Mouse (Mus musculus): ENCODE data around the gene Nol12. TPM values are rescaled to one million over a fixed set of nuclear protein-coding genes. Genes with fewer than 3 reads are reported as not detected.

The Nol12 gene
- total RNA-seq, 4 experiments from 2014 or later, result 24.0 to 31.2 (median 28.1) TPM

- no peak for DNase-seq (ENCODE audit: low spot score in 2 of 2)
These were observed 18.5 kb upstream of the Nol12 start for GRCm38 (mm10) chr15:78916052-78916826.

DNA sequence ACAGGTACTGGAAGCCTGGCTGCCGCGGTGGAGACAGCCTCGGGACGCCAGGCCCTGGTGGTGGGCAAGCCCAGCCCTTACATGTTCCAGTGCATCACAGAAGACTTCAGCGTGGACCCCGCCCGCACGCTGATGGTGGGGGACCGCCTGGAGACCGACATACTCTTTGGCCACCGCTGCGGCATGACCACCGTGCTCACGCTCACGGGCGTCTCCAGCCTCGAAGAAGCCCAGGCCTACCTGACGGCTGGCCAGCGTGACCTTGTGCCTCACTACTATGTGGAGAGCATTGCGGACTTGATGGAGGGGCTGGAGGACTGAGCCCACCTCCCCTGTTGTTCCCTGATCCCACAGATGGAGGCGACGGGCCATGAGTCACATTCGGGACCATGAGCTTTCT is 16.6 kb upstream of the Nol12 start:
- DNase-seq (ENCODE audit: low spot score in 2 of 2), result no peak

DNA sequence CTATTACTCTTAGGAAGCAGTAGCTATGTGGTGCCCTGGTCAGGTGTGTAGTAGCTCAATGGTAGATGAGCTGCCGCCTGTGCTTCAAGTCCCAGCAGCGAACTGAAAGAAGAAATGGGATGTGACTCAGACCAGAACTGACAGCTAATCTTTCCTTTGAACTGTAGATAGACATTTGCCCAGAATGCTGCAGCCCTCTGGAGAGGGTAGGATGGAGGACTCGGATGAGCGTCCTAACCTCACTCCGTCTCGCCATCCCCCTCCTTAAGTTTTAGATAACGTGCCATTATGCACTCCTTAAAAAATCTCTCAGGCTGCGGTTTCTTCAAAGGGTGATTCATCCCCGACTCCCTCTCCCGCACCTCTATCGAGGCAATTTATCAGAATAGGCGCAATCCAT is 14.8 kb upstream of the Nol12 start:
- no peak for DNase-seq (ENCODE audit: low spot score in 2 of 2)

- DNase-seq (ENCODE audit: low spot score in 2 of 2), result no peak
These were observed 12.0 kb upstream of the Nol12 start for GRCm38 (mm10) chr15:78922700-78923099.

DNA sequence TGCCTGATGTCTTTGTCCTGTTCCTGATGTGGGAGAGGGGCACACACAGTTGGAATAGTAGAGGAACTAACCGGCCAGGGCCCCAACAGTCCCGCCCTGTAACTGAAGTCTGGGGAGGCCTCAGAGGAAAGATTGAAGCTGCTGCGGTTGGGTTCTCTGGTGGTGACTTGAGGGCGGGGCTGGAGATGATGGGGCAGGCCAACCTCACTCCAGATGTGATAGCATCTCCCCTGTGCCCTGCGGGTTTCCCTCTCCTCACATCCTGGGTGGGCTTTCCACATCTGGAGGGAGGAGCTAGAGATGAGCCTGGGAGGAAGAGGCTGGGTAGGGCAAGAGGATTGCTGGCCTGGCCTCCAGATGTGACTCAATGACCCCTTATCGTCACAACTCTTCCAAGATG is 11.1 kb upstream of the Nol12 start:
- DNase-seq (ENCODE audit: low spot score in 2 of 2), result no peak

DNA sequence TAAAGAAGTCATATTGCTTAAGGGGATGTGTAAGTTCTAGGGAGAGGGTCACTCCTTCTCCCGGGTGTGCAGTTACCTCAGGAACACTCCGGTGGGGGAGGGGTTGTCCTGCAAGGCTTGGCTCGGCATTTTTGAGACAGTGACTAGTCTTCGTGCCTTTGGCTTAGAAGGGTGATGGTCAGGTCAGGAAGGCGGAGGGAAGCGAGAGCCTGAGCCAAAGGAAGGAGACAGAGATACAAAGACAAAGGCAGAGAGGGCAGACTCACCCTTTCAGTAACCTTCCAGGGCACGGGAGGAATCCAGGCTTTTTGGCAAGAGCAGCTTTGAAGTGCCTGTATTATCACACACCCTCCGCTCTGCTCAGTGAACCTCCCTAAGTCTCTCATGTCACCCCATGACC is 9.6 kb upstream of the Nol12 start:
- no peak for DNase-seq (ENCODE audit: low spot score in 2 of 2)

GRCm38 (mm10) chr15:78926021-78926919 is 8.5 kb upstream of the Nol12 start, which contains the start of gene Lgals1:
Lgals1 (plus strand) TSS chr15:78926725.
- DNase-seq (ENCODE audit: low spot score in 2 of 2), result peak; percentile 92 to 94

- DNase-seq (ENCODE audit: low spot score in 2 of 2), result peak; percentile 55 to 61
These were observed 7.5 kb upstream of the Nol12 start for GRCm38 (mm10) chr15:78927021-78927787.

GRCm38 (mm10) chr15:78927788-78928457 is 6.8 kb upstream of the Nol12 start:
- DNase-seq (ENCODE audit: low spot score in 2 of 2), result peak; percentile 61 to 66

DNA sequence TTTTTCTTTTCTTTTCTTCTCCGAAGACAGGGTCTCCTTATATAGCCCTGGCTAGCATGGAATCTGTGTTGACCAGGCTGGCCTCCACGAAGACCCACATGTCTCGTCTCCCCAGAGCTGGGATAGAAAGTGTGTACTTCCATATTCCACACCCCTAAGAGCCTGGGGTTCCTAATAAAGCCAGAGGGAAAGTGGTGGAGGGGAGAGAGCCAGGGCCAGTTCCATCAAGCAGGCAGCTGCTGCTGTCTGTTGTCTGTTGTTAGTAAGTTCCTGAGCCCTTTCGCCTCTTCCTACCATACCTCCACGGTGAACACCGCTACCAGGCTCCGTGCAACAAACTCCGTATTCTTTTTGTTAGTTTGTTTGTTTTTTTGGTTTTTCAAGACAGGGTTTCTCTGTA is 6.2 kb upstream of the Nol12 start:
- no peak for DNase-seq (ENCODE audit: low spot score in 2 of 2)

DNA sequence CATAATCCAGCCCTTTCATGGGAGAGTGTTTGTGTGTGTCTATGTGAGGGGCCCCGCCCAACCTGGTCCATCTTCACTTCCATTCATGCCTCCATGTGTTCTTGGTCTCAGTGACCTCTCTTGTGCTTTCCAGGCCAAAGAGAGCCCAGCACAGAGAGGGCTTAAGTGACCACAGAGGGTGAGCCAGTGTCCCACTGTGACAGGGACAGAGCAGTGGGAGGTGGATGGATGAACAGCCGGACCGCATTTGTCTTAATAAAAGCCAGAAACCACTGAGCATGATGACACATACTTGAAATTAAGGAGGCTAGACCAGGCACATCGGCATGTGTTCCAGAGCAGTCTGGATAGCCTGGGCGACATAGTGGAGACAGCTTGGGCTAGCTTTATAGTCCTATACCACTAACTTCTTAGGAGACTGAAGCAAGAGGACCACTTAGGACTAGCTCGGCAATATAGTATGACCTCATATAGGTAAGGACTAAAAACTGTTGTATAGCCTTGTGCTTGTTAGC is 4.5 kb upstream of the Nol12 start:
- no peak for DNase-seq (ENCODE audit: low spot score in 2 of 2)

DNA sequence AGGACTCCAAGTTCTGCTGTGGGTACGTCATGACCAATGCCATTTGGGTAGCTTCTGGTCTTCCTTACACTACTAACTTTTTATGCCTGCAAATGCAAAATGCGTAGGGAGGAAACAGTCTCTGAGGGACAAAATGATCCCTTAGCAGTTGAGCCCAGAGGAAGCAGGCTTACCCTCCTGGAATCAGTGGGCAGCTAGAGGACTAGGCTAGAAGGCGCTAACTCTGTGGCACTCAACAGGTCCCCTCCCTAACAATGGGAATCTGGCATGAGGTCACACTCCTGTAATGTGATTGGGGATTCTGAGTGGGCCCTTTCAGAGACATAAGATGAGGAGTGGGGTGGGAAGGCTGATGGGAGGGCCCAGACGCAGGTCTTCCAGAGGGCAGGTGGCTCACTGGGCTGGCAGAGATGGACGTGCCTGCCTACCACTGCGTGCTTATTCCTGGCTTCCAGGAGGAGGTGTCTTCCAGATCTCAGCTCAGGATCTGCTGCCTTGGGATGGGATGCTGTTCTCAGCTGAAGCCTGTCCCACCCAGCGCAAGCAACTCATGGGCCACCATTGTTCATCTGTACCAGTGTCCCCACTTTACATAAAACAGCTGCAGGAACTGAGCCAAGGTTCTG is 3.8 kb upstream of the Nol12 start:
- DNase-seq (ENCODE audit: low spot score in 2 of 2), result no peak

GRCm38 (mm10) chr15:78931577-78931976 is 3.2 kb upstream of the Nol12 start:
- DNase-seq (ENCODE audit: low spot score in 2 of 2), result peak in 1 of 2 experiments; percentile 56

DNA sequence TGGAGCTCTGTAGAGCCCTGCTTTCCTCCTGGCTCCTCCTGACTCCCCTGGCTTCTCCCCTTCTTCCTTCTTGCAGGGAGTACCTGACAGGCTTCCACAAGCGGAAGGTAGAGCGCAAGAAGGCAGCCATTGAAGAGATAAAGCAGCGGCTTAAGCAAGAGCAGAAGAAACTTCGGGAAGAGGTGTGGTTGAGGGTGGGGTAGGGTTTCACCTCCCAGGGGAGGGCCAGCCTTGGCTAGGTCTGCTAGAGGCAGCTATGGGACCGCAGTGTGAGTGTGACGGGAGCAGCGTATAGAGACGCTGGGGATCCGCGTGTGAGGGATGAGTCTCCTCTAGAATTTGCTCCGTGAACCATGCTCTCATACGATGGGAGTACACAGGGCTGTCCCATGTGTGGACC is 1.7 kb downstream of the Nol12 start:
- DNase-seq (ENCODE audit: low spot score in 2 of 2), result no peak

- no peak for DNase-seq (ENCODE audit: low spot score in 2 of 2)
These were observed 2.6 kb downstream of the Nol12 start for GRCm38 (mm10) chr15:78937311-78937710.

DNA sequence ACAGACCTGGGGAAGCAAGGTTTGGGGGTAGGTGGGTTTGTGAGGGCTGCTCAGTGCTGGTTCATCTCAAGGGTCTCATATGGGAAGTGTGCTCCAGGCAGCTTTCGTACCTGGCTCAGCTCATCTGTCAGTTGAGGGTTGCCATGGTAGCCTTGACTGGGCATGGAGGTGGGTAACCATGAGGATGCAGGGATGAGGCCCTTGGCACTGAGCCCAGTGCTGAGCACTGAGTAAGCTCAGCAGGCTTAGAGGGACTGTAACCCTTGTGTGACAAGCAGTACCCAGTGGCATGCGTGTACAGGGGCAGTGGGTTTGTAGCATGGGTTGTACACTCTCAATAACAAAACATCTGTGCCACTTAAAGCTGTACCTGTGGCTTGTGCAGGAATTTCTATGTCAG is 3.2 kb downstream of the Nol12 start:
- no peak for DNase-seq (ENCODE audit: low spot score in 2 of 2)

- no peak for DNase-seq (ENCODE audit: low spot score in 2 of 2)
These were observed 5.6 kb downstream of the Nol12 start for GRCm38 (mm10) chr15:78940325-78940724.

DNA sequence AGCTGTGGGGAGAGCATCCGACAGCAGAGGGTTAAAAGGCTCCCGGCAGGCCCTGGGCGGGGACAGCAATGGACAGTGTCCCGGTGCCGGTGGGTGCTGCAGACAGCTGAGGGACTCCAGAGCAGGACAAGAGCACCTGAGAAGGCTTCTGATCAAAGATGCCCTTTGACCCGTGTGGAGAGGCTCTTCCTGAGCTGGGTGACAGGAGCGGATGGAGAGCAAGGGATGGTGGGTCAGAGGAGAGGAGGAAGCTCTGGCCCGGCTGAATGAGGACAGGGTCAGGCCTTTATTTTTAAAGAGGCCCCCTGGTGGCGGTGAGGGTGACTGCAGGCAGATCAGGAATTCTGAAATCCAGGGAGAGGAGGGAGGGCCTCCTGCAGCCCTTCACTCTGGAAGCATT is 7.9 kb downstream of the Nol12 start:
- DNase-seq (ENCODE audit: low spot score in 2 of 2), result peak; percentile 64 to 74

- DNase-seq (ENCODE audit: low spot score in 2 of 2), result no peak
These were observed 11.5 kb downstream of the Nol12 start for GRCm38 (mm10) chr15:78946232-78946631.

DNA sequence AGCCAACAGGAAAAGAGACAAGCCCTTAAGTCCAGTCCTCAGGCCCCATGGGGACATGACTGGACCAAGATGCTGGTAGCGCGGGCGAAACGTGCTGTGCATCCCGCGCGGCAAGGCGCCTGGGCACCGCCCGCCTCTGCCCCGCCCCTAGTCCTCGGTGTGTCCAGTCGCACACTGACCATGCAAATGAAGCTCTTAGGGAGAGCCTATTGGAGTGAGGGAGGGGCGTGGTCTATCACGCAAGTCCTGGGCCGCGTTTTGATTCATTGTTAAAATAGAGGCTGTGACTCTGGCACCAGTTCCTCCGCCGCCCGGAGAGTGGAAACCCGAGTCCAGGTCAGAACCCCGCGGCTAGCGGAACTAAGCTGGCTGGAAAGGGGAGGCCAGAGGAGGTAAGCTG is 12.9 kb downstream of the Nol12 start, which contains the start of gene Triobp:
Triobp (plus strand) TSS at position 68 of the 400 bp plus-strand sequence.
- peak; percentile 73 to 77 for DNase-seq (ENCODE audit: low spot score in 2 of 2)
